Mouse (Mus musculus) Muller cell, postnatal 12 days (primary cell): ENCODE data around the gene Shc1.
"Not testable (repeated sequence)": the region's sequence is repeated elsewhere in the genome, so short reads cannot be mapped to it uniquely, and the experiment has no call there.

Experiments
- DNase-seq: peaks from one replicate; pipeline ENCODE4 v3.0.0-alpha.2; 2015; ENCODE audit errors: inconsistent ontology term

Gene Shc1

DNA sequence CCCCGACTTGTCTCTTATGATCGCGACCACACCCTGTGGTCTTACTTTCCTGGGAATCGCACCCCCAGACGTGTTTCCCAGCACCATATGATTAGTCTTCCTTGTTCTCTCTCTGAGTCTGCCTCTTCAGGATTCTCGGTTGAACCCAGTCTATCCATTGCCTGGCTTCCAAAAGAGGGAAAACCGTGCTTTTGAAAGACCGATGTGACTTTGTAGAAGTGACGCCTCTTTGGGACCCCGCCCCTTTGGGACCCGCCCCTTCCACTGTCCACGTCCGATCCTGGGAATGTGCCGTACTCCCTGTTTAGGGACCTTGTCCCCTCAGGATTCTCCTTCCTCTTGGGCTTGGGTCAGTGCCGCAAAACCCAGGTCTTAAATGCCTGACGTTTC lies 613 bp downstream of the Shc1 start:
- DNase-seq = peak; percentile 95

DNA sequence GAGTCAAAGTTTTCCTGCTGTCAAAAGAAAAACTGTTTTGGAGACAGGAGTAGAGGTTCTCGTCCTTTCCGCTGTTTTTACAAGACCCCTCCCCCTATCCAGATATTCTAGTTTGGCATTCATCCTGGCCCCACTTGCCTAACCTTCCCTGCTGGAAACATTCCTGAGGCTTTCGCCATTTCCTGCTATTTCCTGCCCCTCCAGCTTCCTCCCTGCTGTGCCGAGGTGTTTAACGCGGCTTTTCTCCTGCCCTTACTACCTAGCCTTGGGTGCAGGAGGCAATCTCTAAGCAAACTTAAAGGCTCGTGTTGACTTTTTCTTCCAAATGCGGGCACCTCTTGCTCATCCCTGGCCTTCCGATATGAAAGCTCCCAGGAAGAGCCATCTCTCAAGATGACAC lies 1.3 kb downstream of the Shc1 start:
- peak; percentile 82 for DNase-seq

DNA sequence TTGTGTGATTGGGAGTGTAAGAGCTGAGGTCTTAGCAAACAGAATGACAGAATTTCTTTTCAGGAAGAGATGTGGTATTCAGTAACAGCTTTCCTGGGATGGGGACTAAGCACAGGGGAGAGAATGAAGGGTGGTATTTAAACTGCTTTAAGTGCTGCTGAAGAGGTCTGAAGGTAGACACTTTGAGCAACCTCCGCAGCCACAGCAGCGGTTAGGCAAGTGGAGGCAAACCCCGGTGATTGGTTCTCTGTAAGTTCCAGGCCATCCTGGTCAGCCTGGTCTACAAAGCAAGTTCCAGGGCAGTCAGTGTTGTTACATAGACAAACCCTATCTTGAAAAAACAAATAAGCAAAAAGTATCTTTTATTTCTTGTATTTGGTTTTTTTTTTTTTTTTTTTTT lies 1.7 kb downstream of the Shc1 start:
- no peak for DNase-seq

DNA sequence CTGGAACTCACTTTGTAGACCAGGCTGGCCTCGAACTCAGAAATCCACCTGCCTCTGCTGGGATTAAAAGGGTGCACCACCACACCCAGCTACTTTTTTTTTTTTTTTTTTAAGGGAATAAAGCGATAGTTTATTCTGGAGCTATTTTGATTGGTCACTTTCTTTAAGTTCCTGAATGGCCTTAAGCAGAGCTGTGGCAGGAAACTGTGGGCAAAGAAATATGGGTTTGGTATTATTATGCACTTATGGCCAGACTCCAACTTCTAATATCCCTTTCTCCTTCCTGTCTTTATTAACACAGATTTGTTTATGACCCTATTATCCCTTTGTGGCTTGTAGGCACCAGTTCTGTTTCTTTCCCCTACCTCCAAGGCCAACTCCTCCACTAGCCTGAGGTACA lies 2.2 kb downstream of the Shc1 start:
- no peak for DNase-seq

DNA sequence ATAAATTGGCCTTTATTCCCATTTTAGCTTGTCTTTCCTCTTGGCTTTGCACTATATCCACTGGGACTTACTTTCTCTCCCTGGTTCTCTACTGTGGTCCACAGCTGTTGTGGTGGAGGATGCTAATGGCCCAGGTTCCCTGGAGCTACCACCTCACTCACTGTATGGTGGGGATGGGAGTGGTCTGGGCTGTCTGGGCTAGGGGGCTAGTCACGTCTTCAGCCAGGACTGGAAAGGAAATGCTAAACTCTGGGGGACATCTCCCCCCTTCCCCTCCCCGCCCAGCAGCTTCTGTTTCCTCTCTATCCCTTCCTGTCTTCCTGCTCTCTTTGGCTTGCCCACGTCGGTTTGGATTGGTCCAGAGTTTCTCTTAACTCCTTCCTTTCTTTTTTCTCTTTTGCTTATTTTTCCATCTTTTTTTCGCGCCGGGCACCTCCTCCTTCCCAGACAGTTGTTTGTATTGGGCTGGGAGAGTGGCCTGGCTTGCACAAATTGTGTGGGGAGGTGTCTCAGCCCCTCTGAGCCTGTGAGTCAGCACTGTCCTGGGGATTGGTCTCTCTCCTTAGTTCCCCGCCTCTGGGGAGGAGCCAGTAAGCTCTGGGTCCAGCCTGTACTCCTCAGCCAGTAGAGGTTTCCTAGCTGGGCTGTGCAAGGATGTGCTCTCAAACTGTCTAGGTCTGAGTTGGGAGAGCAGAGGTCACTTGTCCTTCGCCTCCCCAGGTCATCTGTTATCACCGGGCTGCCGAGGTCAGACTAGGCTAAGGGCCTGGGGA lies 2.9 kb downstream of the Shc1 start:
- peak; percentile 93 for DNase-seq

DNA sequence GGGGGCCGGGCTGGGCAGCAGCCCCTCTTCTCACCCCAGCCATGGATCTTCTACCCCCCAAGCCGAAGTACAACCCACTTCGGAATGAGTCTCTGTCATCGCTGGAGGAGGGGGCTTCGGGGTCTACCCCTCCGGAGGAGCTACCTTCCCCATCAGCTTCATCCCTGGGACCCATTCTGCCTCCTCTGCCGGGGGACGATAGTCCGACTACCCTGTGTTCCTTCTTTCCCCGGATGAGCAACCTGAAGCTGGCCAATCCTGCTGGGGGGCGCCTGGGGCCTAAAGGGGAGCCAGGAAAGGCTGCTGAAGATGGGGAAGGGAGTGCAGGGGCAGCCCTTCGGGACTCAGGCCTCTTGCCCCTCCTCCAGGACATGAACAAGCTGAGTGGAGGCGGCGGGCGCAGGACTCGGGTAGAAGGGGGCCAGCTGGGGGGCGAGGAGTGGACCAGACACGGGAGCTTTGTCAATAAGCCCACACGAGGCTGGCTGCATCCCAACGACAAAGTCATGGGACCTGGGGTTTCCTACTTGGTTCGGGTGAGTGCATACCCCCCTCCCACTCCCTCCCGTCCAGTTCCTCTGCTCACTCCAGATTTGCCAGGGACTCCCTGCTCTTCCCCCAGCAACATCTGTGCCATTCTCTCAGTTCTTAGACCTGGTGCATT lies 3.7 kb downstream of the Shc1 start:
- DNase-seq = peak; percentile 39

DNA sequence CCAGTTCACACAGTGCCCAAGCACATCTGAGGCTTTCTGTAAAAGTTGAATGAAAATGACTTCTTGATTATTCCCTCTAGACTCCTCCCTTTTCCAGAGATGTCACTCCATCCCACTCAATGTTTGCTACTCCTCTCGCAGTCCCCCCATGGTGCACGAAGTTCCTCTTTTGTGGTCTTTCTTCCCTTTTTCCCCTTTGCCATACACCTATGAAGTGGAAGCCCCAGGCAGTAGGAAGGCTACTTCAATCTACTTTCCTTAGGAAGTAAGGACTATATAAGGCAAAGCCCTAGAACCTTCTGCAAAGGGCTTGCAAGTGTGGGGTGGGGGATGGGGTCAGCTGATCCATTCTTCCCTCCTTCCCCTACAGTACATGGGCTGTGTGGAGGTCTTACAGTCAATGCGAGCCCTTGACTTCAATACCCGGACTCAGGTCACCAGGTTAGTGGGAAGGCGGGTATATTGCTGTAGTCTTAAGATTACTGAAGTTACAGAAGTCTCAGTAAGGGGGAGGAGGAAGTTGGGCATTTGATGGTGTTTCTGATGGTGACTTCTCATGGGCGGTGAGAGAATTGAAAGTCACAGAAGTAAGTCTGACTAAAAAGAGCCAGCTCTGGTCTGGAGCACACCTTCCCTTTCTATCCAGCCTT lies 4.4 kb downstream of the Shc1 start:
- no peak for DNase-seq

DNA sequence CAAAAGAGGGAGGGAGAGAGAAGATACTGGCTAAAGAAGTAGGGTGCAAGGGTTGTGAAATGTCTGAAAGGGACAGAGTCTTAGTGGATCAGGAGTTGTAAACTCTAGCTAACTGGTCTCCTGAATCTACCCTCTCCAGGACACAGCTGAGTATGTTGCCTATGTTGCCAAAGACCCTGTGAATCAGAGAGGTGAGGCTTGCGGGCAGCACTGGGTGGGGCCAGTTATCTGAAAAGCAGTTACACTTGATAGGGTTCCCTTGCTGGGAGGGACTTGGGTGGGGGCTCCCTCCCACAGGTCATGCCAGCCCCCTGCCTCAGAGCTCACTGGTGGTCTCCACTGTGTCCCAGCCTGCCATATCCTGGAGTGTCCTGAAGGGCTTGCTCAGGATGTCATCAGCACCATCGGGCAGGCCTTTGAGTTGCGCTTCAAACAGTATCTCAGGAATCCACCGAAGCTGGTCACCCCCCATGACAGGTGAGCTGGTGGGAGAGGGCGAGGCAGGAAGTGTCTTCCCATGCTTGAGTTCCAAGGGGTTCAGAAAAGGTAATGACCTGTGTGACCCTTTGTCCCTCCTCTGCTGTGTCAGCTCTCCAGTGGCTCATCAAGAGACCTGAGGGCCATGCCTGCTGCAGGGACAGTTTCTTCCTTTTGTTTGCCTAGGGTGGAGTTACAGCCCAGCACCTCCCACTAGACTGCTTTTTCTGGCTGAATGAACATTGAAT lies 6.3 kb downstream of the Shc1 start:
- DNase-seq = no peak

DNA sequence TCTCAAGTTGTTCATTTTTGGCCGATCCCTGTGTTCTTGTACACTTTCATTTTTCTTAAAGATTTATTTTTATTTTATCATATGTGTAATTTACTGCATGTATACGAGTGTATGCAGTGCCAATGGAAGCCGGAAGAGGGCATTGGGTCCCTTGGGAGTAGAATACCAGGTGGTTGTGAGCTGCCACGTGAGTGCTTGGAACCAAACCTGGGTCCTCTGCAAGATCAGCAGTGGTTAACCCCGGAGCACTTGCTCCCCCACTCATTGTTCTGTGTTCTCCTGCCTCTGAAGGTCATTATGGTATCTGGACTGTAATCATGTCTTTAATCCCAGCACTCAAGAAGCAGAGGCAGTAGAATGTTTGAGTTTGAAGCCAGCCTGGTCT lies 6.9 kb downstream of the Shc1 start:
- DNase-seq = no peak

DNA sequence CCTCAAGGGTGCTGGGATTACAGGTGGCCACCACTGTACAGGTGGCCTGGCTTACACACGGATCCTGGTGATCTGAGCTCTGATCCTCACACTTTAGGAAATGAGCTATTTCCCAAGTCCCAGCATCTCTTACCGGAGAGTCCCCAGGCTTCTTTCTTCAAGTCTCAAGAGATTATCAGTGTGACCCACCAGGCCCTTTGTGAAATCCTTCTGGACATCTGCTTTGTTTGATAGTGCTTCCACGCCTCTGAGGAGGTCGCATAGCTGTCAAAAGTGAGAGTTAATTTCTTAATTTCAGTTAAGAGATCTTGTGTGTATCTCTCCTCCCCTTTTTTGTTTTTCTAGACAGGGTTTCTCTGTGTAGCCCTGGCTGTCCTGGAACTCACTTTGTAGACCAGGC lies 7.6 kb downstream of the Shc1 start:
- no peak for DNase-seq

DNA sequence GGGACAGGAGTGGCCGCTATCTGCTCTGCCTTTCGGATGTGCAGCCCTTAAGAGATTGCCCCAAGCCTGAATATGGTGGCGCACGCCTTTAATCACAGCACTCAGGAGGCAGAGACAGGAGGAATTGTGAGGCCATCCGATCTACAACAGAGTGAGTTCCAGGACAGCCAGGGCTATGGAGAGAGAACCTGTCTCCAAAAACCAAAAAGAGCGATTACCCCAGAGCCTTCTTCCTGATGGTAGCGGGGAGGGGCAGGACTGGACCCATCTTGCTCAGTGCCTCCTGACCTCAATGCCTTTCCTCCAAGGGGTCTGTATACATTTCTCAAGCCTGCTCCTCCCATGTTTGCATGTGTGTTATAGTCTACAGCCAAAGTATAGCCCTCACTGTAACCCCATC lies 10.8 kb downstream of the Shc1 start:
- DNase-seq = not testable (repeated sequence)

DNA sequence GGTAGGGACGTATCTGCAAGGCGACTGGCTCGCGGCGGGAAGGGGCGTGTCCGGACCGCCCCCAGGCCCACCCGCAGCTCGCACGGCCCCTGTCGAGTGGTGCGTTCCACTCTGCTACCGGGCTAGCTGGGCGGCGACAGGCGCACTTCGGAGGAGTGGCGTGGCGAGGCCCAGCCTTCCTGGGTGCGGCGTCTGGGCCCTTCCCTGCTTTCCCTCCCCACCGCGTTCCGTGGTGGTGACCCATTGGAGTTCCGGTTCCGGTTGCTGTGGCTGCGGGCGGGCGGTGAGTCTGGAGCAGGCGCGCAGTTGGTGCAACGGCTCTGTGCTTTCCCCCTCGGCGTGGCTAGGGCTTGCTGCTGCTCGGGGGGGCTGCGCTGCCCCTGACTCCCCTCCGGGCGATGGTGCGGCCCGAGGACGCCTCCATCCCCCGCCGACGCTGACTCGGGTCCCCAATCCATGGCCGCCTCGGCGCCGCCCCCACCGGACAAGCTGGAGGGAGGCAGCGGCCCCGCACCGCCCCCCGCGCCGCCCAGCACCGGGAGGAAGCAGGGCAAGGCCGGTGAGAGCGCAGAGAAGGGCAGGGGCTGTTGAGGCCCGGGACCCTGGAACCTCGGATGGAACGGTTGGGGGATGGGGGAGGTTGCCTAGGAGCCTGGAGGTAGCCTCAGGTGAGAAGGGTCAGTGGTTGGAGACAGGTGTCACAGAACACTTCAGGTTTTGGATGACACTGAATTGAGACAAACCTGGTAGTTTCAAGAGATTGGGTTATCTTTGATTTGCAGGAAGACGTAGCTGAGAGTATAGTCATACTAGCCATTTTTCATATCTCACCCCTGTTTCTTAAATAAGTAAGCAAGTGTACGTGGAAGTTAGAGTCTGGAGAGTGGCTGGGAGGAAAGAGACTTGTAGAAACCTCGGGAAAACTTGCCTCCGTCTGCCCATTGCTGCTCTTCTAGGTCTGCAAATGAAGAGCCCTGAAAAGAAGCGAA lies 12.2 kb downstream of the Shc1 start, which contains the start of gene Pygo2:
Gene Pygo2, plus strand, starts transcription at position 44 of the 989 bp plus-strand sequence.
- DNase-seq = peak; percentile 98

DNA sequence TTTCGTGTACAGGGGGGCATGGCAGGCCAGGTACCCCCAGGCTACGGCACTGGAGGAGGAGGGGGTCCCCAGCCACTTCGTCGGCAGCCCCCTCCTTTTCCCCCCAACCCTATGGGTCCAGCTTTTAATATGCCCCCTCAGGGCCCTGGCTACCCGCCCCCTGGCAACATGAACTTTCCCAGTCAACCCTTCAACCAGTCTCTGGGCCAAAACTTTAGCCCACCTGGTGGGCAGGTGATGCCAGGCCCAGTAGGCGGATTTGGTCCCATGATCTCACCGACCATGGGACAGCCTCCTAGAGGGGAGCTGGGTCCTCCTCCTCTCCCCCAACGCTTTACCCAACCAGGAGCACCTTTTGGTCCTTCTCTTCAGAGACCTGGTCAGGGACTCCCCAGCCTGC lies 14.4 kb downstream of the Shc1 start:
- DNase-seq = no peak

DNA sequence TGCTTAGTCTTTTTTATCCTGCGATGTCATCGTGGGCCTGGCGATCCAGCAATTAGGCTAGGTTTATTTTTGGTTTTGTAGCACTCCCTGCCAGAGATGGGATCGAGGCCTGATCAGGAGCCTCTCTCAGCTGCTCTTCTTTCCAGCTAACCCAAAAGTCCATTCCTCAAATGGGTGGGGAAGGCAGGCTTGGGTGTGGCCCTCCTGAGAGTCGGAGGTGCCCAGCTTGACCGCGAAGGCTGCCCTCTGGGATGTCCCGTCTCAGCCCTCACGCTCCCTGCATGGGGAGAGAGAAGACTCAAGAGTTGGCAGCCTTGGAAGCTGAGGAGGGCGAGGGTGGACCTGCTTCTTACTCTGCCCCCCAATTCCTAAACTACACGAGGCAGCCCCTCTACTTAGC lies 16.3 kb downstream of the Shc1 start:
- no peak for DNase-seq

DNA sequence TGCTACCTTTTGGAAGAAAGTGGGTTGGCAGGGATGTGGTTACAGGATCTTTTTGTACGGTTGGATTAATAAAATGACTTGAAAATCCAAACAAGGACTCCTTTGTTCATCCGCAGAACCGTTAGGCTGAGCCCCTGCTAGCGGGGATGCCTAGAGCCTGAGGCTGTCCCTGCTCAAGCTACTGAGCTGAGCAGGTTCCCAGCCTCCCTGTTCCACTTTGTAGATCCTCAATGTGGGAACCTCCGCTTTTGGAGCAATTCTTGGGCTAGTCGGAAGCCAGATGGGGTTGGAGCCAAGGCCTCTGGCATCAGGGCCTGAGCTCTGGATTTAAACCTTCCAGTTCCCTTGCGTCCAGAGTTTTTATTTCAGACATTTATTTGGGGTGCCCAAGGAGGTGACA lies 16.8 kb downstream of the Shc1 start:
- peak; percentile 79 for DNase-seq

DNA sequence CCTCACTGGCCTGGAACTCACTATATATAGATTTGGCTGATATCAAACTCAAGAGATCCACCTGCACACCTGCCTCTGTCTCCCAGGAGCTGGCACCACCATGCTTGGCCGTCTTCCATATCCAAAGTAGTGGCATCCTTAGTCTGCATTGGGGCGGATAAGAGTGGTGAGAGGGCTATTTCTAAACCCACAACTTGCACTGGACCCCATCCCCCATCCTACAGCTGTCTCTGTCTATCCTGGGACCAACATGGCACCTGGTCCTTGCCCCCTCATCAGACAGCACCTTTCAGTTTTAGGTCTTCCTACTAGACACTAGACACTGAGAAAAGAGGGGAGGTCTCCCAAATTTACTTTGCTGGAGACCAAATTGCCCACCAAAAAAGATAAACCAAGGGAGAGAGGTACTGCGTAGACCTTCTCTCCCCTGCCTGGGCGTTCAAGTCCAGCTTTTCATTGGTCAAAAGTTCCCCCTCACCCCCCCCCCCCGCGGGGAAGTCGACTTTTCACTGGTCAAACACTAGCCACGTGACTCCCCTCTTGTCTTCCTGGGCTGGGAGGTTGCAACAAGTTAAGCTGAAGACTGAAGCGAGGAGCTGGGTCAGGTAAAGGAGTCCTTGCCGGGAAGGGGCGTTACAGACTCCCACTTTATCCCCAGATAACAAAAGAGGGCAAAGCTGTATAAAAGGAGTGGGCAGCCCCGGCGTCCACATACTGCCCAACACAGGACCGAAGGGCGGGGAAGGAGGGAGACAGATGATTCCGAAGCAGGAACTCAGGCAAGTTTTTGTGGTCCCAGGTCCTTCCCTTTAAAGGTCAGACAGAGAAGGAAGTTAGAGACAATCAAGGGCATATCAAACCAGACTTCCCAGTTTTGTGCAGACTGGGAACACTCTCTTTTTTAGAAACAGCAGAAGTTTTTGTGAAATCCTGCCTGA lies 18.2 kb downstream of the Shc1 start, which contains the start of gene Pbxip1:
Gene Pbxip1, plus strand, starts transcription at position 531 of the 938 bp plus-strand sequence.
- DNase-seq = peak; percentile 95

DNA sequence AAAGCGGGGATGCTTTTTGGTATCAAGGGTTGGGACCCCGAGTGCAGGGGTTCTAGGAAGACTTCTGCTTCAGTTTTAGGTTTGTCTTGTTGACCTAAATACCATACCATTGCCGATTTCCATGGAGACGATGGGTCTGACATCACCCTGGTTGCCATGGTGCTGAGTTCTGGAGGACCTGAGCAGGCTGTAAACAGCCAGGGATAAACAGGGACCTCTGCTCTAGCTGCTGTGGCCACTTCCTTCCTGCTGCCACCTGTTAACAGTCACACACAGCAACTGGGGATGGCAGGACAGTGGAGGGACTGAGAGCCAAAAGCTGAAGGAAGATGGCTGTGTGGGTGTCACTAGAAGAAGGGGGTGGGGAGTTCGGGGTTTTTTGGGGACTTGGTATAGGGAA lies 19.0 kb downstream of the Shc1 start:
- DNase-seq = peak; percentile 75

DNA sequence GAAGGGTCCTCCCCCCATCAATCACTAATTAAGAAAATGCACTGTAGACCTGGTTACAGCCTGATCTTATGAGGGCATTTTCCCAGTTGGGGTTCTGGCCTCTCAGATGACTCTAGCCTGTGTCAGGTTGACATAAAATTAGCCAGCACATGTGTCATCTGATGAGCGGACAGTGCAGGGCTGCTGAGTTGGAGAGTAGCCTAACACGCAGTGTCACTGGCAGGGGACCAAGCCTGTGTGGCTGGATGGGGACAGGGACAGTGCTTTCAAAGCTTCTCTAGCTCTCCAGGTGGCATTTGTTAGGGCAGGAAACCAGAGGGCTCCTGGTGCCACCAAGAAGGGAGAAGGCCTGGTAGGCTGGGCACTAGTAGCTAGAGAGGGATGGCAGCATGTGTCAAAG lies 22.4 kb downstream of the Shc1 start:
- DNase-seq = no peak

DNA sequence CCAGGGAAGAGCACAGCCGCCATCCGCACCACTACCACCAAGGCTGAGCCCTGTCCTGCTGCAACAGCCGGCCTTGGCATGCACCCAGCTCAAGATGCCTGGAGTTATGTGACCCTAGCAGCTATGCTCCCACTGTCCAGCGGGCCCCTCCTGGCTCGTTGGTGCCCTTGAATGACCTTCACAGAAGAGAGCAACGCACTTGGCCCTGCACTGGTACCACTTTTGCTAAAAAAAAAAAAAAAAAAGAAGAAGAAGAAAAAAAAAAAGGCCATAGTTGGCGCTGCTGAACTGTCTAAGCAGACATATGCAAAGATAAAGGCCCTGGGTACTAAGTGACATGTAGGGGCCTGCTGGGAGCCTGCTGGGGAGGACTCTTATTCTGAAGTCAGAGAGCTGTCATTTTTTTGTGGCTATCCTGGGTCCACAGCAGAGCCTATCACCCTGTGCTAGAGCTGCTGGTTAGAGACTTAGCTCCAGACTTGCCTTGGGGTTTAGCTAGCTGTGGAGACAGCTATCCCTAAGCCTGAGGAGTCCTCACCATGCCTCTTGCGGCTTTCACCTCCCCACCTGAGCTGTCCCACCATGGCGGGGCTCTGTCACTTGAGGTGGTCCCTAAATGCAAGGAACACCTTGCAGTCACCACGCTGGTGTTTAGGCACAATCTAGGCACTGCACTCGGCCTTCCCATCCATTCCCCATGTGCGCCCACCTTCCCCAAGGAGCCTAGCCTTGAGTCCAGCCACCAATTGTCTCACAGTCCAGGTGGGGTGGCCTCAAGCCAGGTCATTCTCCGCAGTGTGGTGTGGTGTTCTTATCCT lies 30.7 kb downstream of the Shc1 start:
- peak; percentile 61 for DNase-seq
